Mouse (Mus musculus) lung, embryonic 14.5 days (tissue): ENCODE measurements at regions not wholly inside any gene's neighbourhood (a gene's known extent, or its start where the extent isn't known, plus 50 kb on each side); places are given as distances from the start of the nearest gene placed in this dataset.
A peak's percentile ranks its signal among the peaks of the same experiment; 100 is the strongest.

Source experiments
- ATAC-seq: fragments of 200-750 bp; cut with Nextera tagmentation; 2 replicates; pipeline ENCODE4 v1.8.0; 2017; ENCODE audit warnings: mild to moderate bottlenecking, moderate TSS enrichment, moderate library complexity; ENCODE audit not compliant: insufficient read depth
- DNase-seq: peaks from one replicate; pipeline ENCODE4 v3.0.0-alpha.2; 2015
- H3K27ac ChIP-seq: fragments of 300-500 bp; sonication (generic); 2 replicates; pipeline ENCODE4 v1.5.1; 2014; ENCODE audit warnings: low read depth, mild to moderate bottlenecking, moderate library complexity
- H3K27me3 ChIP-seq: fragments of 300-500 bp; sonication (generic); 2 replicates; pipeline ENCODE4 v1.6.1; 2014; ENCODE audit warnings: low read length, control low read depth; ENCODE audit not compliant: insufficient read depth
- H3K36me3 ChIP-seq: fragments of 300-500 bp; sonication (generic); 2 replicates; pipeline ENCODE4 v1.6.1; 2014; ENCODE audit warnings: control low read depth; ENCODE audit not compliant: insufficient read depth
- H3K4me1 ChIP-seq: fragments of 300-500 bp; sonication (generic); 2 replicates; pipeline ENCODE4 v1.6.1; 2014; ENCODE audit warnings: antibody characterized with exemption, control low read depth; ENCODE audit not compliant: insufficient read depth
- H3K4me2 ChIP-seq: fragments of 300-500 bp; sonication (generic); 2 replicates; pipeline ENCODE4 v1.6.1; 2014; ENCODE audit warnings: mild to moderate bottlenecking
- H3K4me3 ChIP-seq: fragments of 300-500 bp; sonication (generic); 2 replicates; pipeline ENCODE4 v1.5.1; 2014; ENCODE audit warnings: low read depth, low read length
- H3K9ac ChIP-seq: fragments of 300-500 bp; sonication (generic); 2 replicates; pipeline ENCODE4 v1.6.1; 2014
- H3K9me3 ChIP-seq: fragments of 300-500 bp; sonication (generic); 2 replicates; pipeline ENCODE4 v1.6.1; 2016; ENCODE audit warnings: low read depth, low read length, control low read depth
- CTCF ChIP-seq: IDR thresholded peaks from 2 replicates; pipeline ENCODE4 v1.5.1; 2016; ENCODE audit warnings: antibody characterized with exemption, low read depth
- WGBS: fragments of 180-500 bp; shearing (Covaris S2); extraction: QIAGEN DNeasy Blood & Tissue Kit; methylation state at CpG from one replicate; pipeline ENCODE4 v1.1.7; 2014; 5-methylcytosine and 5-hydroxymethylcytosine counted together

DNA sequence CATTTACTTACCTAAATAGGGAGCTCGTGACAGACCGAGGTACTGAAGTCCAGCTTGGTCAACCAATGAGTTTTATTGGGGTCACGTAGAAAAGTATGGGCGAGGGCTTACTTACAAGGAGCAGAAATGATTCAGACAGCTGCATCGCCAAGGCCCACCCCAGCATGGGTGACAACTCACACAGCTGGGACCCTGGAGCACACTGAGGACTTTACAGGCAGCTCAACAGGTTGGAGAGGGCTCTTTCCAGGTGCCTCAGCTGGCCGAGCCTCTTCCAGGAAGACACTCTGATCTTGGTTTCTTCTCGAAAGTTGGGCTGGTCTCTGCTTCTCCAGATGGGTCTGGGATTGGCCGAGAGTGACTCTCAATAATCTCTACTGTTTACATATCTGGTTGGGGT, 99.3 kb upstream of the Tmem45b start:
- ATAC-seq, result no peak
- H3K4me2 ChIP-seq, result no peak overlapping the region
- H3K27me3 ChIP-seq, result no peaks in the 10 kb centered on the region
- H3K36me3 ChIP-seq, result no peaks in the 10 kb centered on the region
- H3K4me3 ChIP-seq, result no peak overlapping the region
- 0 out of 2 replicates have a peak, but pooled peaks cover 4% of the 10 kb centered on the region for H3K4me1 ChIP-seq
- no peaks in the 10 kb centered on the region for H3K9me3 ChIP-seq
- TF ChIP-seq CTCF, result no peak
- H3K9ac ChIP-seq, result no peak overlapping the region
- 87% methylated on average over 8 of the region's 8 CpGs for WGBS
- no peak overlapping the region for H3K27ac ChIP-seq
- DNase-seq, result no peak

DNA sequence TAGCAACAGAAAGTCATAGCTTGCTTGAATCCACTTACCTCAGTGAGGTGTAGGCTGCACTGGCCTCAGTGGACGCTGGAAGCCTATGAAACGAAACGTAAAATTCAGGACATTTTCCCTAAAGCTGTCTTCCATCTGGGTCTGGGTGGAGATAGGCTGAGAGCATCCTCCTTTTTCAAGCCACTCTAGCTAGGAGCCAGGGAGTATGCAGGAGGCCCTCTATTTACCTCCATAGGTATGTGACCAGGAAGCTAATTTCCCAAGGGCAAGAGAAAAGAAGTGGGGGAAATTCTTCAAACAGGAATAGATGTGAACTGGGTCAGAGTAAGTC, 95.9 kb upstream of the Tmem45b start:
- H3K4me1 ChIP-seq, result no peaks in the 10 kb centered on the region
- no peaks in the 10 kb centered on the region for H3K36me3 ChIP-seq
- no peak overlapping the region for H3K4me3 ChIP-seq
- H3K27me3 ChIP-seq, result no peaks in the 10 kb centered on the region
- H3K27ac ChIP-seq, result no peak overlapping the region
- no peak for TF ChIP-seq CTCF
- 83% methylated on average over 3 of the region's 3 CpGs for WGBS
- DNase-seq (no peak), ATAC-seq (no peak)
- no peak overlapping the region for H3K9ac ChIP-seq
- no peak overlapping the region for H3K4me2 ChIP-seq
- no peaks in the 10 kb centered on the region for H3K9me3 ChIP-seq

DNA sequence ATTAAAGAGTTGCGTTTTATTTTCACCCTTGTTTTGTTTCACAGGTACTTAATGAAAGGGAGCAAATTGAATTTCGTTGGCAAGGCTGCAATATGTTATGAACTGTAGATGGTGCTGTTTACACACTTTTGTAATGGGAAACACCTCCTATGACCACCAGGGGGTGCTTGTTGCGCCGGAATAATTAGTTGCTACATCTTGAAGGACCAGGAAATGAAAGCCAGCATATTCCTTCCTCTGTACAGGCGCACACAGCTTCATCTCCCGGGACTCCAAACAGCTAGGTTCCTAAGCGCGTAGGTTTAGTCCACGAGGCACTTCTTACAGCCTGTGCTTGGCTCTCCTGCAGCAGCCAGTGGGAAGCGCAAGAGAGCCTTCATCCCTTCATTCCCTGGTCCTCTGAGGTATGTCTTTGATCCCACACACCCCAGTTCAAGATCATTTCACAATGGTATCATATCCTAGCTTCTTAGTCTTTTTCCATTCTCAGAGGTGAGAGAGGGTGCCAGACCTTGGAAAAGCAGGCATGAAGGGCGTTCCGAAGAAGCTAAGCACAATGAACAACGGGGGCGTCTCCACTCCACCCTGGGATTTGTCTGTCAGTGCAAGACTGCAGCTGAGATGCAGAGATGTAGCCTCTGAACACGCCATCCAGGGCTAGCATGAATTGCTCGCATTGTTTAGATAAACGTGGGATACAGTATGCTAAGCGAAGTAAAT, 95.4 kb upstream of the Tmem45b start:
- ATAC-seq, result peak; percentile 85
- Histone ChIP-seq H3K4me2 (peak overlapping the region; percentile 61), H3K36me3 (no peaks in the 10 kb centered on the region), H3K27me3 (no peaks in the 10 kb centered on the region), H3K9me3 (no peaks in the 10 kb centered on the region), H3K4me1 (no peaks in the 10 kb centered on the region), H3K27ac (no peak overlapping the region), H3K4me3 (0 out of 2 replicates have a peak overlapping the region, but pooled peaks have one; percentile 15), H3K9ac (0 out of 2 replicates have a peak overlapping the region, but pooled peaks have one; percentile 32)
- peak; percentile 100 for TF ChIP-seq CTCF
- peak; percentile 94 for DNase-seq
- 29% methylated on average over 18 of the region's 18 CpGs for WGBS

DNA sequence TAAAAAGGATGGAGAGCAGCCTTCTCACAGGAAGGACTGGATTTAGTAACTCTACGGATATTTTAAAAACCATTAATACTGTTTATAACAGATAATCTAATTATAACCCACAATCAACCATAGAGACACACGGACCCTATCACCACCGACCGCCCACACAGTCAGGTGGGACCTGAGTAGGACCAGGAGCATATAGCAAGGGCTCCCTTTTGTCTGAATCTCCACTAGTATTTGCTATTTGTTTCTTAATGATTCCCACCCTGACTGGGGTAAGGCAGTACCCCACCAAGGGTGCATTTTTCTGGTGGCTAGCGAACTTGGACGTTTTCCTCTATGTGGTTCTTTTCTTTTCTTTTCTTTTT, 79.4 kb upstream of the Tmem45b start:
- WGBS, result 60% methylated on average over 6 of the region's 6 CpGs
- ATAC-seq, result no peak; the same call in 1 of the 2 replicates
- H3K27me3 ChIP-seq, result no peaks in the 10 kb centered on the region

DNA sequence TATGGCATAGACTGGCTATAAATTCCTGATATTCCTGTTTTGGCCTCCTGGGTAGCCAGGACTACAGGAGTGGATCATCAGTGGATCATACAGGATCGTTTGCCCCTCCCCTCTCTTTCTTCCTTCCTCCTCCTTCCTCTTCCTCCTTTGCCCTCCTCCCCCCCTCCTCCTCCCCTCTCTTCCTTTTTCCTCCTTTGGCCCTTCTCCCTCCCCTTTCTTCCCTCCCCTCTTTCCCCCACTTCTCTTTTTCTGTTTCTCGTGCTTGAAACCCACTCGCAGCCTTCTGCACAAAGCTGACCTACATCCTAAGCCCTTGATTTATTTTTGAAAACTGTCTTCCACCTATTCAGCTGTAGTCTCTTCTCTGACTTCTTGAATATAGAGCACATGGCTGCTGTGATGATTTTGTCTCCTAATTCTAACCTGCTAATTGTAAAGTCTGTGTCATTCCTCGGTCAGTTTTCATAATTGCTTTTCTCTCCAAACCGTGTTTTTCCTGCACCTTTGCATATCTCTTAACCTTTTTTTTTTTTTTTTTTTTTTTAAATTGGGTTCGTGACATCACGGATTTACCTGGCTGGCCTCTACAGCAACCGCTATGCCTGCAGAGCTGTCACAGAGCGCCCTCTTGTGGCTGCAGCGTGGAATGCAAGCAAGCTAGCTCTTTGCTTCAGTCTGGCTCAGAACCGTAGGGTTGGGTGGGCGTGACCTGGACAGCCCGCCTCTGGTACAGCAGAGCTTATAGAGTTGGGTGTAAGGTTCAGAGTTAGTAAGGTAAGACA, 78.8 kb upstream of the Tmem45b start:
- ATAC-seq (peak; percentile 75), DNase-seq (peak; percentile 97)
- H3K4me3 ChIP-seq, result no peak overlapping the region
- WGBS, result 13% methylated on average over 13 of the region's 13 CpGs
- no peaks in the 10 kb centered on the region for H3K9me3 ChIP-seq
- no peaks in the 10 kb centered on the region for H3K27me3 ChIP-seq
- H3K4me1 ChIP-seq, result no peaks in the 10 kb centered on the region
- TF ChIP-seq CTCF, result peak; percentile 96
- no peak overlapping the region for H3K27ac ChIP-seq
- H3K9ac ChIP-seq, result no peak overlapping the region
- H3K36me3 ChIP-seq, result no peaks in the 10 kb centered on the region
- no peak overlapping the region for H3K4me2 ChIP-seq

More for the DNA sequence above, 79.4 kb upstream of the Tmem45b start:
- Histone ChIP-seq H3K27ac (no peak overlapping the region), H3K9me3 (no peaks in the 10 kb centered on the region), H3K9ac (no peak overlapping the region), H3K4me2 (no peak overlapping the region), H3K4me1 (no peaks in the 10 kb centered on the region), H3K4me3 (no peak overlapping the region), H3K36me3 (no peaks in the 10 kb centered on the region)
- TF ChIP-seq CTCF, result no peak
- no peak for DNase-seq

DNA sequence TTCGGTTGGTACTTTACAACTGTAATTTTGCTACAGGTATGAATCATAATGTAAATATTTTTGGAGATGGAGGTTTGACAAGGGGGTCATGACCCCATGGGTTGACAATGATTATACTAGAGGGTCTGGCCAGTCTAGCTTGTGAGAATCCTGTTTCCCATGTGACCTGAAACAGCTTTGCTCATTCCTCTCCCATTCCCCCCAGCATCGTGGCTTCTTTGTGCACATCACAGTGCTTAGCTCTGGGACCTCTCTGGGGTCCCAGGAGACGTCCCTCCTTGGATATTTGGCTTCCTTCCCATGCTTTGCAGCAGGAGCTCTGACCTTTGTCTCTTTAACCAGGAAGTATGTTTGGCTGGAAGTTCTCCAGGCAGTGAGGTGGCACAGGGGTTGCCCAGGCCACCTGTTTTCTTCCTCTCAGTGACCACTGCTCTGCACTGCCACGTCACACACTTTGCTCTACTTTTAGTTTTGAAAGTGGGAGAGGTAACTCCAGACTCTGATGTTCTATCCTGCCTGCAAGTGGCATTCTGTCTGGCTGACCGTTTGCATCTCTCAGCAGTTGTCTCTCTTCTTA, 77.4 kb upstream of the Tmem45b start:
- no peaks in the 10 kb centered on the region for H3K4me1 ChIP-seq
- no peaks in the 10 kb centered on the region for H3K27me3 ChIP-seq
- no peak for TF ChIP-seq CTCF
- DNase-seq (no peak), ATAC-seq (no peak)
- H3K4me2 ChIP-seq, result no peak overlapping the region
- no peak overlapping the region for H3K4me3 ChIP-seq
- no peaks in the 10 kb centered on the region for H3K9me3 ChIP-seq
- no peaks in the 10 kb centered on the region for H3K36me3 ChIP-seq
- 49% methylated on average over 5 of the region's 5 CpGs for WGBS
- H3K27ac ChIP-seq, result no peak overlapping the region
- no peak overlapping the region for H3K9ac ChIP-seq

DNA sequence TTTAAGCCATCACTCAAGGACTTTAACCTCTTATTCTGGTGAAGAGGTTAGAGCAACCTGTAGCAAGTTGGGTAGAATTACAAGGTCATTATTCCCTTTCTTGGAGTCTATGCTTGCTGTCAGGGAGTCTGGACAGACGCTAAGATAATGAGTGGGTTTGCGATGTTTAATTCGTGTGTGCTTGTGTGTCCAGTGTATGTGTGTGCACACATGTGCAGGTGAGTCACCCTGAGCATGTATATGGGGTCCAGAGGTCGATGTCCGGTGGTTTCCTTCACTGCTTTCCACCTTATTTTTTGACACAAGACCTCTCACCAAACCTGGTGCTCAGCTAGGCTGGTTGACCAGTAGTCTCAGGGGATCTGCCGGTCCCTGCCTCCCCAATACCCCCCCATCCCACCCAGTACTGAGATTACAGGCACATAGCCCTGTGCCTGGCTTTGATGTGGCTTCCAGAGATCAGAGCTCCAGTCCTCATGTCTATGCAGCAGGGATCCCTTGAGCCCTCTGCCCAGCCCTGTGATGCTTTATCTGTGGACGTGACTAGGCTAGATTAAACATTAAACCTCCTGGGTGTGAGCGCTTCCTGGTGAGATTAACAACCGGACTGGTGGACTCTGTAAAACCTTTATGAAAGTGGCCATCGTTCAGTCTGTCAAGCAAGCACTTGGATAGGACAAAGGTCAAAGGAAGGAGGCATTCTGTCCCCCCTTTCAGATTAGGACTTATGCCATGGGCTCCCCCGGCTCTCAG, 74.4 kb upstream of the Tmem45b start:
- ATAC-seq (no peak), DNase-seq (no peak)
- H3K9me3 ChIP-seq, result no peaks in the 10 kb centered on the region
- H3K4me2 ChIP-seq, result no peak overlapping the region
- WGBS, result 73% methylated on average over 11 of the region's 11 CpGs
- H3K4me1 ChIP-seq, result no peaks in the 10 kb centered on the region
- H3K36me3 ChIP-seq, result no peaks in the 10 kb centered on the region
- H3K27ac ChIP-seq, result no peak overlapping the region
- no peaks in the 10 kb centered on the region for H3K27me3 ChIP-seq
- H3K4me3 ChIP-seq, result no peak overlapping the region
- H3K9ac ChIP-seq, result no peak overlapping the region
- no peak for TF ChIP-seq CTCF
